ENCODE assay signal across 22 mouse cellular contexts in the genomic region with DNA sequence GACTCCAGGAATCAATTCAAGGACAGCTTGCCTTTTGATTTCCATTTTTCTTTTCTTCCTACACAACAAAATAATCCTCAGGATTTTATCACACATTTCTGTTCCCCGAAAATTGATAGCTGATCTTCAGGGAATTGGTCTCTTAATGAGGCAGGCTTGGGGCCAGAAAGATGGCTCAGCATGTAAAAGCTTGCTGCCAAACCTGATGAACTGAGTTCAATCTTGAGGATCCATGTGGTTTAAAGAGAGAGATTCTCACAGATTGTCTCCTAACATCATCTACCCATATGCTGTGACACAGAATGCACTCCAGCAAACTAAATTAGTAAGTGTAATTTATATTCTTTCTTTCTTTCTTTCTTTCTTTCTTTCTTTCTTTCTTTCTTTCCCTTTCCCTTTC.
A peak's percentile ranks its signal among the peaks of the same experiment; 100 is the strongest.
DNase-seq lines count a peak whose midpoint lies in the region; ATAC-seq and TF ChIP-seq lines count a peak whose summit lies in the region.
"Had no signal": no experiment of that assay in that cellular context is flagged by ENCODE, and none has a peak within 500 bp of the region (broad histone marks: within the 10 kb centered on the region; RNA-seq: fewer than 3 reads in every experiment).

No protein-coding gene starts in this region.

- H3K27me3 ChIP-seq in forebrain, embryonic 14.5 days (replicated peaks; ENCODE audit: control insufficient read depth, insufficient read depth, low read length), result no peaks in the 10 kb centered on the region
- no peaks in the 10 kb centered on the region for H3K27me3 ChIP-seq in forebrain, embryonic 13.5 days
- H3K27me3 ChIP-seq in forebrain, postnatal 0 days (ENCODE audit: insufficient read depth, low read length), result no peaks in the 10 kb centered on the region
- H3K27me3 ChIP-seq in forebrain, embryonic 10.5 days (ENCODE audit: poor library complexity, severe bottlenecking), result no peaks in the 10 kb centered on the region
- H3K27me3 ChIP-seq: CH12.LX; embryonic facial prominence, embryonic 12.5 days; forebrain, embryonic 15.5 days had no signal

- no peak overlapping the region for H3K27ac ChIP-seq in forebrain, embryonic 14.5 days (ENCODE audit: low read depth, low read length)
- H3K27ac ChIP-seq in forebrain, embryonic 13.5 days, result no peak overlapping the region
- no peak overlapping the region for H3K27ac ChIP-seq in forebrain, postnatal 0 days (ENCODE audit: low read depth, low read length)
- no peak overlapping the region for H3K27ac ChIP-seq in forebrain, embryonic 10.5 days
- H3K27ac ChIP-seq: embryonic facial prominence, embryonic 10.5 days; embryonic facial prominence, embryonic 12.5 days; forebrain, embryonic 15.5 days had no signal

- no peak overlapping the region for H3K9ac ChIP-seq in forebrain, embryonic 14.5 days (ENCODE audit: low read length)
- H3K9ac ChIP-seq in forebrain, embryonic 13.5 days, result no peak overlapping the region
- H3K9ac ChIP-seq in forebrain, postnatal 0 days, result no peak overlapping the region
- H3K9ac ChIP-seq: embryonic facial prominence, embryonic 12.5 days; forebrain, embryonic 15.5 days had no signal

- TF ChIP-seq CTCF in forebrain, postnatal 0 days (IDR thresholded peaks at IDR 0.05; ENCODE audit: low read depth), result no peak

- no peak for ATAC-seq in forebrain, embryonic 14.5 days
- ATAC-seq in forebrain, embryonic 13.5 days, result no peak
- ATAC-seq in forebrain, postnatal 0 days, result peak; percentile 59; the same call in 1 of the 2 replicates
- ATAC-seq: activated CD4-positive, CD25-positive, alpha-beta regulatory T cell, adult 4 months; CD4-positive, CD25-positive, alpha-beta regulatory T cell, adult 4 months; forebrain, embryonic 15.5 days; Patski had no signal

- H3K4me3 ChIP-seq in forebrain, embryonic 14.5 days (ENCODE audit: low read depth, low read length), result no peak overlapping the region
- H3K4me3 ChIP-seq in forebrain, embryonic 13.5 days, result no peak overlapping the region
- H3K4me3 ChIP-seq in forebrain, postnatal 0 days (ENCODE audit: low read depth, low read length), result no peak overlapping the region
- H3K4me3 ChIP-seq in forebrain, embryonic 10.5 days, result no peak overlapping the region
- H3K4me3 ChIP-seq: embryonic facial prominence, embryonic 10.5 days; embryonic facial prominence, embryonic 12.5 days; forebrain, embryonic 15.5 days had no signal

- H3K36me3 ChIP-seq in forebrain, embryonic 14.5 days (ENCODE audit: control insufficient read depth, insufficient read depth, low read length), result no peaks in the 10 kb centered on the region
- H3K36me3 ChIP-seq in forebrain, embryonic 13.5 days (ENCODE audit: poor library complexity, severe bottlenecking), result no peaks in the 10 kb centered on the region
- H3K36me3 ChIP-seq in forebrain, postnatal 0 days (ENCODE audit: insufficient read depth), result no peaks in the 10 kb centered on the region
- H3K36me3 ChIP-seq in forebrain, embryonic 10.5 days (replicated peaks), result no peaks in the 10 kb centered on the region
- H3K36me3 ChIP-seq: embryonic facial prominence, embryonic 10.5 days; embryonic facial prominence, embryonic 12.5 days; forebrain, embryonic 15.5 days; G1E had no signal

- H3K9me3 ChIP-seq in forebrain, embryonic 14.5 days (replicated peaks; ENCODE audit: control insufficient read depth, low read length), result no peaks in the 10 kb centered on the region
- H3K9me3 ChIP-seq in forebrain, embryonic 13.5 days (replicated peaks), result no peaks in the 10 kb centered on the region
- H3K9me3 ChIP-seq in forebrain, postnatal 0 days (ENCODE audit: low read length), result no peaks in the 10 kb centered on the region
- no peaks in the 10 kb centered on the region for H3K9me3 ChIP-seq in forebrain, embryonic 10.5 days
- H3K9me3 ChIP-seq: embryonic facial prominence, embryonic 10.5 days; embryonic facial prominence, embryonic 12.5 days; forebrain, embryonic 15.5 days; G1E had no signal

- 76% methylated on average over 1 of the region's 1 CpGs for WGBS in forebrain, embryonic 14.5 days
- 97% methylated on average over 1 of the region's 1 CpGs for WGBS in forebrain, embryonic 13.5 days
- 82% methylated on average over 1 of the region's 1 CpGs for WGBS in forebrain, postnatal 0 days
- 81% methylated on average over 1 of the region's 1 CpGs for WGBS in forebrain, embryonic 10.5 days

- no peak overlapping the region for H3K4me2 ChIP-seq in forebrain, embryonic 14.5 days (ENCODE audit: low read length)
- H3K4me2 ChIP-seq in forebrain, embryonic 13.5 days, result no peak overlapping the region
- H3K4me2 ChIP-seq in forebrain, postnatal 0 days (ENCODE audit: low read depth), result no peak overlapping the region
- H3K4me2 ChIP-seq: embryonic facial prominence, embryonic 12.5 days; forebrain, embryonic 15.5 days had no signal

- DNase-seq in forebrain, embryonic 14.5 days (ENCODE audit: low spot score), result peak; percentile 41
- DNase-seq in forebrain, postnatal 0 days, result peak; percentile 59
- no peak for DNase-seq in forebrain, embryonic 10.5 days (ENCODE audit: extremely low spot score, low spot score)
- DNase-seq in brain, adult 2 months (ENCODE audit: low read depth, low spot score), result peak; percentile 16
- no peak for DNase-seq in lung, postnatal 10 days
- DNase-seq: adrenal gland, adult 8-10 months; adrenal gland, postnatal 14 days; adrenal gland, postnatal 36 days; B cell, adult 2 months; cerebellum, adult 11-12 months; cerebellum, adult 2 months; cerebellum, adult 9-10 months; cerebellum, postnatal 25 days had no signal

- H3K4me1 ChIP-seq in forebrain, embryonic 14.5 days (ENCODE audit: control insufficient read depth, insufficient read depth, low read length), result no peaks in the 10 kb centered on the region
- no peaks in the 10 kb centered on the region for H3K4me1 ChIP-seq in forebrain, embryonic 13.5 days
- no peaks in the 10 kb centered on the region for H3K4me1 ChIP-seq in forebrain, postnatal 0 days (ENCODE audit: insufficient read depth)
- H3K4me1 ChIP-seq in forebrain, embryonic 10.5 days, result no peaks in the 10 kb centered on the region
- H3K4me1 ChIP-seq: embryonic facial prominence, embryonic 10.5 days; embryonic facial prominence, embryonic 12.5 days; forebrain, embryonic 15.5 days had no signal

Comparison
In these comparisons a context has a peak if more than half of its experiments do, and no peak if none do; other contexts are left out.
1. DNase-seq: peak in forebrain, embryonic 14.5 days (single experiment), forebrain, postnatal 0 days (single experiment) and brain, adult 2 months (single experiment); none in forebrain, embryonic 10.5 days (single experiment) and lung, postnatal 10 days (single experiment).